Mouse (Mus musculus): ENCODE results near the gene Tnpo1. TPM values are rescaled to one million over a fixed set of nuclear protein-coding genes. Genes with fewer than 3 reads are reported as not detected.
A peak's percentile ranks its signal among the peaks of the same experiment; 100 is the strongest.
"Not testable (repeated sequence)": the region's sequence is repeated elsewhere in the genome, so short reads cannot be mapped to it uniquely, and the experiment has no call there.

Gene Tnpo1
- polyA plus RNA-seq, 1 experiment, result 31.0 TPM

DNA sequence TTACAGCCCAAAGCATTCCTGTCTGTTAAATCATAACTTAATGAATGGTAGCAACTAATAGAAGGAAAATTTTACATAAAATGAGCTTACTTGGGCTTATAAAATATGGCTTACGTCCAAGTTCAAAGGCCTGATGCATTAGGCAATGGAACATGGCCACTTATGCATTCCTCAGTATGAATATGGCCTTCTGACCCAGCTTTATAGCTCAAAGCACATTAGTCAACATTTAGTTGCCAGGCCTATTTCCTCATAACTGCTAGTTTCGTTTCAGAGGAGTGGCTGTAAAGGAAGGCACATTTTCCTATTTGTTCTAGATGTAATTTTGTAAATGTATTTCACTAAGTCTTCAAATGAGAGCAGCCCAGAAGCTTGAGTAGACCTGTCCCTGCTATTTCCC is 107.1 kb downstream of the Tnpo1 start:
- DNase-seq (ENCODE audit: low spot score), result no peak

DNA sequence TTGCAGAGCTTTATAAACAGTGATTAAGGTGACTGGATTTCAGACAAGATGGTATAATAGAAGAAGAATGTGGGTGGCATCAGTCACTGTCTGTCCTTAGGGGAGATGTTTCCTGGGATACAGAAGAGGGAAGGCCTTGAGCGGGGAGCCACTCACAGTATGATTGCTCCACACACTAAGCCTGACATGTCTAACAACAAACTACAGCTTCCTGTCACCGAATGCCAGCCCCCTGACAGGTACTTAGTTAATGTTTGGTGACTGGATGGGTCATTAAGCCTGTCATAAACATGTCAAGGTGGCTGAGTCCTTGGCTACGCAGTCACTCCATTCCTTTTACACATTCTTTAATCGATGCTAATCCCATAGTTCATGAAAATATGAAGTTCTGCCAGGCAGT is 108.0 kb downstream of the Tnpo1 start:
- no peak for DNase-seq (ENCODE audit: low spot score)

DNA sequence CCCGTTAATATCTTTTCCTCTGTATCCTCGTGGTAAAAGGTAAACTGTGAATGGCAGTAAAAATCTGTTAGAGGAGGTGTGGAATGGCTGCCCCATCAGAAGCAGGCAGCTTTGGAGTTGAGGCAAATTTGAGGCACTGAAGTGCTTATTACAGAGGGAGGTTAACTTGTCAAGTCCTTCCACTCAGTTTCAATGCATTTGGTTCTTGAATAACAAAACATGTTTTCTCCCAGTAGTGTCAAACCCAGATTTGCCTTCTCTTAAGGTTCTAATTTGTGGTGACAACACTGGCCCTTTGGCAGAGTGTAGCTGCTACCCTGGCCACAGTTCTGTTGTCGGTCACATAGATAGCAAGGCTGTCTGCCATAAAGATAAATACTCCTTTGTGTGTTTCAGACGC is 108.4 kb downstream of the Tnpo1 start:
- no peak for DNase-seq (ENCODE audit: low spot score)

DNA sequence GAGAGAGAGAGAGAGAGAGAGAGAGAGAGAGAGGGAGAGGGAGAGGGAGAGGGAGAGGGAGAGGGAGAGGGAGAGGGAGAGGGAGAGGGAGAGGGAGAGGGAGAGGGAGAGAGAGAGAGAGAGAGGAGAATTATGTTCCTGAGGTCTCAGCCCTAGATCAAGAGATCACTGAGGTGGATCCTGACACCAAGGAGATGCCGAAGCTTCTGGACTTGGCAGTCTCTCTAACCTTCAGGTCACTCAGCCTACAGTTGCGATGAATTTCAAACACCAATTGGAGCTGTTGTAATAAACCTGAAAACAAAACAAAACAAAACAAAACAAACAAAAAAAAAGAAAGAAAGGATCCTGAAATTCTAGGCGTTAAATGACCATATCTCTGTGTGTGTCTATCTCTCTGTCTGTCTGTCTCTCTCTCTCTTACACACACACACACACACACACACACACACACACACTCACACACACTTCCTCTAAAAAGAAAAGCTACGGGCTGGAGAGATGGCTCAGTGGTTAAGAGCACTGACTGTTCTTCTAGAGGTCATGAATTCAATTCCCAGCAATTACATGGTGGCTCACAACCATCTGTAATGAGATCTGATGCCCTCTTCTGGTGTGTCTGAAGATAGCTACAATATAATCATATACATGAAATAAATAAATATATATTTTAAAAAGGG is 109.1 kb downstream of the Tnpo1 start:
- not testable (repeated sequence) for DNase-seq (ENCODE audit: low spot score)

DNA sequence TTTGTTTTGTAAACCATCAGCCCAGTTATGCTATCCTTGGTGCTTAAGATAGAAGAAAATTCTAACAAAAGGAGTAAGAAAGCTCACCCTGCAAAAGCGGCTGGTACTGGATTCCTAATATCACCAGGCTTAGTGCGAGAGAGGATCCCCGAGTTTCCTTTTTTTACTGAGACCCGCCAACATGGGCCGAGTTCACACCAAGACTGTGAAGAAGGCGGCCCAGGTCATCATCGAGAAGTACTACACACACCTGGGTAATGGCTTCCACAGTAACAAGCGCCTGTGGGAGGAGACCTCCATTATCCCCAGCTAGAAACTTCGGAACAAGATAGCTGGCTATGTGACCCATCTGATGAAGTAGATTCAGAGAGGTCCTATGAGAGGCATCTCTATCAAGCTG is 109.6 kb downstream of the Tnpo1 start:
- no peak for DNase-seq (ENCODE audit: low spot score)

DNA sequence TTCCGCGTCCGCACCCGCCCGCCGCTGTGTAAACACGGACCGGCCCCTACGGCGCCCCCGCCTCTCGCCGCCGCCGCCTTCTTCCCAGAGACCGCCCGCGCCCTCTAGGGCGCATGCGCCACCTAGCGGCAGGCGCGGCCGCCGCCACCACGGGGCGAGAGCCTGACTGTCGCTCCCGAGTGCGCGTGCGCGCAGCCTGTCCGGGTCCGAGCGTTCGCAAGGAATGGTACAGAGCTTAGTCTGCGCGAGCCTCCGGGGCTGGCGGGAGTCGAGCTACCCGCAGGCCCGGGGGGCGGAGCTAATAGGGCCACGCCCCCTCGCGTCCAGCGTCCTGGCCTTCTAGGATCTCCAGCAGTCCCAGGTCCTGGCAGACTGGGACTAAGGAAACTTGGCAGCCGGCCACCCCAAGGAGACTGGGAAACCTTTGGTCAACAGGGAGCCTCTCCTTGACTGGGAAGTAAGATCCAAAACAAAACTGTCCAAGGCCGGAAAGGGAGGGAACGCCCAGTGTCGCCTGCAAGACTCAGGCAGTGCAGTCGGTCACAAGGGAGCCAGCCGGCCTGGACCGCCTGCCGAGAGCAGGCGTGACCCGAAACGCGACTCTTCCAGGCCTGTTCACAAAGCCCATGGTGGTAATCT is 110.9 kb downstream of the Tnpo1 start, which contains the start of gene Fcho2:
Gene Fcho2, minus strand, starts transcription at position 303 of the 639 bp plus-strand sequence.
- DNase-seq (ENCODE audit: low spot score), result peak; percentile 99

DNA sequence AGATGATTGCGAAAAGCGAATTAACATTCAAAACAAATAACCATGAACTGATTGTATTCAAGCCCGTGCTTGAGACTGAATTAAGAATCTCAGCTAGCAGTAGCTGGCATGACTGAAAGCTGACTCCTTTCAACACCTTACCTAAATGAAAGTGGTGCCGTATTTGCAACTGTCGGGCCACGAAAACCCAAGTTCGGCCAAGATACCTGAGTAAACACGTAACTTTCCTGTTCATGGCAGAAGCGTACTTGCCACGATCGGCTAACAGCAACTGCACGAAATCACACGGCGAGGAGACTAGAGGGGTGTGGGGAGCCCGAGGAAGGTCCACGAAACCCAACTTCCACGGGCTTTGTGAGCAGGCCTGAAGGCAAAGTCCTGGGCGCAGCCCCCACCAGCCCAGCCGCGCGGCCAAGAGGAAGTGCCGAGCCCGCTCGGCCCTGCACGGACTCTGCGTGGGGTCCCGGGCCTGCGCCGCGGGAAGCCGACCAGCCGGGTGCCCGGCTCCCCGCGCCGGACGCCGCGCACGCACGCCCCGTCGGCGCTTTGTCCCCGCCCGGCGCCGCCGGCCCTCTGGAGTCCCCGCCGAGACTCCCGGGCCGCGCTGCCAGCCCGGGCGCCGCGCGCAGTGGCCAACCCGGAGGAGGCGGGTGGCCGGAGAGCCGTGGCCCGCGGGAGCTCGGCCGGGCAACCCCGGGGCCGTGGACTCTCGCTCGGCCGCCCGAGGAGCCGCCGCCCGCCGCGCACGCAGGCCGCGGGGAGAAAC is 111.7 kb downstream of the Tnpo1 start:
- DNase-seq (ENCODE audit: low spot score), result peak; percentile 68

DNA sequence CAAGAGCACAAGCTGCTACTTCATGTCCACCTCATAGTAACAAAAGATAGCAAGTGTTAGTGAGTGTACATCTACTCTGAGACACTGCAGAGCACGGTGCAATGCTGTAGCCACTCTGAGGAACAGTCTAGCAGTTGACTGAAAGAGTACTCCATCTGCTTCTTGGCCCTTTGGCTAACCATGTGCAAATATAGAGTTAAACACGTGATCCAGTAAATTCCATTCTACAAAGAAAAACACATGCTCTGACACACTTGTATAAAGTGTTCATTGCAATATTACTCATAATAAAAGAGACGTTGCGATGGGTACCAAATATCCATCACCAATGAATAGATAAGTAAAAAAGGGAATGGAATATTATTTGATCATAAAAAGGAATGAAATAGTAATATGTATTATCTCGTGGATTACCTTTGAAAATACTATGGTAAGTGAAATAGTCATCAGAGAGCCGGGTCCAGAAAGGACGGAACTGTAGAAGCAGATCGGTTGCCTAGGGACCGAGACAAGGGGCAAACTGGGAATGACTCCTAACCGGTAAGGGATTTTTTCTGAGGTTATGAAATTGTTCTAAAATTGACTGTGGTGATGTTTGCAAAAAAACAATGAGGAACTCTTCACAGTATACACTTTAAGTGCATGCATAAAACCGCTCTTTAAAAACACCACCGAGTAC is 112.4 kb downstream of the Tnpo1 start:
- DNase-seq (ENCODE audit: low spot score), result no peak

DNA sequence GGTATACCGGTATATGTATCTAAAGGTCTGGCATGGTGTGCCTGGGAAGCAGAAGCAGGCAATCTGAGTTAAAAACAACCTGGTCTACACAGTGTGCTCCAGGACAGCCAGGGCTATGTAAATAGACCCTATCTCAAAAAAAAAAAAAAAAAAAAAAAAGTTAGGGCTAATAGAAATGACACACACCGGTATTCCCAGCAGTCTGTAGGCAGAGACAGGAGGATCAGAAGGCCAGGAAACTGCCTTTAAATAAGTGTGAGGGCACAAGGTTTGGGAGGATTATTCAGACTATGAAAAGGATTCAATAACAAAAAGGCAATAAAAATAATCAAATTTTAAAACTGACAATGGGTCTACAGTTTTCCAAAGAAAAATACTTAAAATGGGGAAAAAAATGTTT is 113.0 kb downstream of the Tnpo1 start:
- no peak for DNase-seq (ENCODE audit: low spot score)

DNA sequence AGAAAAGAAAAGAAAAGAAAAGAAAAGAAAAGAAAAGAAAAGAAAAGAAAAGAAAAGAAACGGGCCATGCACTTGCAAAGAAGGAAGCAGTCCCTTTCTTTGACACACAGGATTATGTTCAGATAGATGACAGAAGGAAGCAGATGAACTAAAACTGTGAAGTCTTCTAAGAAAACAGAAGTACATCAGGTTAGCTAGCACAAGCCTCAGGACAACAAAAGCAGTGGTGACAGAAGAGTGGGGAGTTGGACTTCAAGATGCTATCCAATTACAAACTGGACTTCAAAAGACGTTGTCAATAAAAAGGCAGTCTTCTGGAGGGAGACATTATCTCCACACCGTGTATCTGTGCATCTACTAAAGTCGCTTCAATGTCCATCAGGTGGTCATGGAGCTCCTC is 113.9 kb downstream of the Tnpo1 start:
- no peak for DNase-seq (ENCODE audit: low spot score)

DNA sequence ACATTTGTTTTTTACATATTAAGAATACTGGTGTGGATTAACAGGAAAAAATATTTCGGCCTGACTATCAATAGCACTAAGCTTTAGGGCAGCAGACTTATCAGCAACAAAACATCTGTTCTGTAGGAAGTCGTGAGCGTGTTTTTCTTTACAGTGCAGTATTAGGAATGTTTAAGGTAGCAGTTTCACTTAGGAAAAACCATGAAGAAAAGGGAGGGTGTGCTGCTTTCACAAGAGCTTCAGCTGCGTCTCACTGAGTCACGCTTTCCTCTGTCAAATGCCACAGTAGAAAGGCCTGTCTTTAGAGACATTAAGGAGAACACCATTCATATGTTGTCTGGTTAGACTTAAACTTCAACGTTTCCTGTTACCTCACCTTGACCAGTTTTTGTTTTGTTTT is 116.0 kb downstream of the Tnpo1 start:
- DNase-seq (ENCODE audit: low spot score), result no peak

DNA sequence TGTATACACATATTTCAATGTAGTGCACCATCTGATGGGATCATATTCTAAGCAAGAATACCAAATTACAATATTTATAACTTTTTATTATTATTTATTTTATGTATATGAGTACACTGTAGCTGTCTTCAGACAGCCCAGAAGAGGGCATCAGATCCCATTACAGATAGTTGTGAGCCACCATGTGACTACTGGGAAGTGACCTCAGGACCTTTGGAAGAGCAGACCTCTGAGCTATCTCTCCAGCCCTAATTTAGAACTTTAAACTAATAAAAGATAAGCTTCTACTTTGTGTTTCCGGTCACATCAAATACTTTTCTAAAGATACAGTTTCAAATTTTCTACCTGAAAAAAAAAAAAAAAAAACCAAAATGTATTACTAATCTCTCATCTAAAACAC is 117.1 kb downstream of the Tnpo1 start:
- DNase-seq (ENCODE audit: low spot score), result no peak

DNA sequence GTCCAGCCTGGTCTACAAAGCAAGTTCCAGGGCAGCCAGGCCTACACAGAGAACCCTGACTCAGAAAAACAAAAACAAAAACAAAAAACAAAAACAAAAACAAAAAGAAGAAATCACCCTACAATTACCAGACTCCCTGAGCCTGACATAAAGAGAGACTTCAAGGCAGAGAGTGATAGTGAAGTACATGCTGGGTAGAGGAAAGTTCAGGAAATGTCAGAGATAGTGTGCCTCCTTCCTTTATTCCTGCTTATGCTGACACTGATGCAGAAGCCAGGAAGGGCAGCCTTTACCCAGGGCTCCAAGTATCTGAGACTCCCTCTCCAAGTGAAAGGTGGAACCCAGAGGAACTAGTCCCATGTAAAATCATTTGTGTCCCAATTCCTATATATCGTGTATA is 121.7 kb downstream of the Tnpo1 start:
- DNase-seq (ENCODE audit: low spot score), result no peak

DNA sequence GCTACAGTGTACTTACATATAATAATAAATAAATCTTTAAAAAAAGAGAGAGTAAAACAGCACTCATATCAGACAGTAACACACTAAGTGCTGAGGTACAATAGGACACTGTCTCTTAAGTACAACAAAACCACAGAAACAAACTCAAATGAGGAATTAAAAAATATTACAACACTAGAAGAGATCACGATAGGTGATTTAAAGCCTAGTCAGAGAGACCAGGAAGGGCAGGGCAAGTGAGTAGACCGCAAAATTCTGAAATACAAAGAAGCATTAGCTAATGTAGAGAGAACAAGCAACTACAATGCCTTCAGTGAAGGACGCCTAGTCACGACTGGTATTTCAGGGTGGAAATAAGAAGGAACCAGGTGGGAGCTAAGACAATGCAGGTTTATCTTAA is 122.5 kb downstream of the Tnpo1 start:
- no peak for DNase-seq (ENCODE audit: low spot score)

DNA sequence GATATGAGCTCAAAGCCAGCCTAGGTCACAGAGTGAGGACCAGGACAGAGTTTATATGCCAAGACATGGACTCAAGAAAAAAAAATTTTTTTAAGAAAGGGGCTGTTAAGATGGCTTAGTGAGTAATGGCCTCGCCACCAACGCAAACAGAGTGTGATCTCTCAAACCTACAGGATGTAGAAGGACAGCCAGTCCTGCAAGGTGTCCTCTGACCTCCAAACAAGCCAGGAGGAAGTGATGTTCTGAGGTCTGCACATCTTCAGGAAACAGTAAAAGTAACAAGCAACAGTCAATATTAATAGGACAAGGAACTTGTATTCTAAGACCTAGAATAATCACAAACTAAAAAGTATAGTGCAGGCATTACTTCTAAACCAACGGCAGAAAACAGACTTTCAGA is 123.2 kb downstream of the Tnpo1 start:
- no peak for DNase-seq (ENCODE audit: low spot score)

DNA sequence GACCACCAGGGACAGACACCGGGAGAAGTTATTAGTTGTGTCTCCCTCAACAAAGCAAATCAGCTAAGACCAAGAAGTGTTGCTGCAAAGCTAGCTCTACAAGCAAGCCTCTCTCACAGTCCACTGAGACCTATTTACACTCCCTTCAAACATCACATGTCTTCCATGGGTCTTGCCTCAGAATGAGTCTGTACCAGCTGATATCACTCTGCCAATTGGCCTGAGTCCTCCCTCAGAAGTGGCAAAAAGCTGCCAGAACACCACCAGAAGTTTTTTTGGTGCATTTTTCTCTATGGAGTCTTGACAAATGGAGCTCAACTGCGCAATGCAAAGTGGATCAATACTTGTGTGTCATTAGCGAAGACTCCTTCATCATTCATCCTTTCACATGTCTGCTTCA is 130.7 kb downstream of the Tnpo1 start:
- DNase-seq (ENCODE audit: low spot score), result no peak

DNA sequence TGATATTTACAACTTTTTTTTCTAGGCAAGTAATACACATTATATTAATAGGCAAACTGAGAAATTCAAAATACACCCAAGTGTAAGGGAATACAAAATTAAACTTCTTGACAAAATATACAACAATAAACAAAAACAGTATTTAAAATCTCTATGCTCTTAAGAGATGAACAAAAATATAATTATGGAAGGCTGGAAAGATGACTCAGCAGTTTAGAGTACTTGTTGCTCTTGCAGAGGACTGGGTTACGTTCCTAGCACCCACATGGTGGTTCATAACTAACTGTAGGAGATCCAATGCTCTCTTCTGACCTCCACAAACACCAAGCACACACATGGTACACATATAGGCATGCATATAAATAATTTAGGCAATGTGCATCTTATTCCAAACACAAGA is 133.3 kb downstream of the Tnpo1 start:
- DNase-seq (ENCODE audit: low spot score), result no peak

DNA sequence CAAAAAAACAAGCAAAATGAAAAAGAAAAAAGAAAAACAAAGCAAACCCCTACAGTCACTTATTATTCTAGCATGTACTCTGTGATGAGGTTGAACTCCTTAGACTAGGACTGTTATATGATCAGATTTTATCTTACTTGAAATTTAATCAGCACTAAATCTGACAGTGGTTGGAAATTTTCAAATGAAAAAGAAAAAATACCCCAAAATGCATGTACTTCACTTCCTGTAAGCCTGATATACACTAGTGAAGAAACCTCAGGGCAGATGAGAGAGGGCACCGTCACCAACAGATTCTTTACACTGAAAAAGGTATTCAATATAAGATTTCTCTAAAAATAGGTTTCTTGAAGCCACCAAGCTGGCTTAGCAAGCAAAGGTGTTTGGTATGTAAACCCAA is 134.5 kb downstream of the Tnpo1 start:
- DNase-seq (ENCODE audit: low spot score), result no peak

Measured in urinary bladder, adult 2 months (tissue).